Mouse (Mus musculus) E14TG2a.4 (cell line): Measurements from ENCODE around the gene Pno1.

Experiments
- CTCF ChIP-seq: conservative IDR thresholded peaks from 2 replicates; pipeline ENCODE4 v1.5.1; 2014; ENCODE audit warnings: low read length
- POU5F1 ChIP-seq: IDR thresholded peaks from 2 replicates; pipeline ENCODE4 v1.6.1; 2014; ENCODE audit warnings: low read length, borderline replicate concordance

DNA sequence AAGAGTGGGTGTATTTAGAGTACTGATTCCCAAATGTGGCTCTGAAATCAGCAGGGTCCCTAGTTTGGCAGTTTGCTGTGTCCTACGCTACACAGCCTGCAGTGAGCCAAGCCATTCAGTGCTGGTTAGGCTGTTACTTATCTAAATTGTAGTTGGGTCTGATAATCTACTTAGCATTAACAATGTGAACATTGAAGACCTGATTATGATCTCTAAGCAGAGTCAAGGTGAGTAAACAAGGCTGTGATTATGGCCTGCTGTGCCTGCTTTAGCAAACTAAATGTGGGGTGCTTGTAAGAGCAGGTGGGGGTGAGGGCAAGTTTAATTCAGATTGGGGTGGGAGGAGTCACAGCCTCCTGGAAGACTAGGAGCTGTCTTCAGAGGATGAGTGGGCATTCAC, 47.4 kb downstream of the Pno1 start:
- TF ChIP-seq CTCF (no peak), POU5F1 (no peak)
